In genomic region chr12:72973161-72973560, GRCm38 (mm10) we compare ENCODE assay signal across 7 mouse cellular contexts. TPM values are rescaled to one million over a fixed set of nuclear protein-coding genes. Genes with fewer than 3 reads are reported as not detected.
A peak's percentile ranks its signal among the peaks of the same experiment; 100 is the strongest.
DNase-seq lines count a peak whose midpoint lies in the region; ATAC-seq and TF ChIP-seq lines count a peak whose summit lies in the region.

No protein-coding gene starts in this region.

- H3K27me3 ChIP-seq in MEL (ENCODE audit: control insufficient read depth in 1 of 2, insufficient read depth in 2 of 2, low read length in 2 of 2), result peaks cover 1% of the 10 kb centered on the region in 2 experiments; a peak in 3 of 4 replicates

- H3K9ac ChIP-seq in MEL (ENCODE audit: control insufficient read depth, low read depth, low read length, poor library complexity, severe bottlenecking), result no peak overlapping the region

- H3K4me1 ChIP-seq in MEL (ENCODE audit: control insufficient read depth in 1 of 2, insufficient read depth in 2 of 2, low read length in 2 of 2), result no peaks in the 10 kb centered on the region

- no peak overlapping the region for H3K4me3 ChIP-seq in MEL (ENCODE audit: control insufficient read depth in 1 of 2, insufficient read depth in 1 of 2, low read depth in 2 of 2, low read length in 2 of 2)

- no peak overlapping the region for H3K27ac ChIP-seq in MEL (ENCODE audit: control insufficient read depth, low read depth, low read length)

- no peak for TF ChIP-seq EP300 in MEL (IDR thresholded peaks at IDR 0.05; ENCODE audit: low read depth in 1 of 2, low read length in 2 of 2)

- H3K36me3 ChIP-seq in MEL (ENCODE audit: control insufficient read depth in 1 of 2, insufficient read depth in 2 of 2, low read length in 2 of 2), result no peaks in the 10 kb centered on the region; a peak in 1 of 4 replicates

- ATAC-seq in granulocyte monocyte progenitor cell, adult 5-6 weeks (replicated peaks; ENCODE audit: poor library complexity, severe bottlenecking), result peak; percentile 65

- intact Hi-C loops in left cerebral cortex, postnatal 10 days (cut with DNase I), result loop anchor here (10.0 kb wide), 2 partner anchors 448 to 508 kb away; no protein-coding TSS in a partner anchor

- peak in 2 of 3 experiments; percentile 56 to 86; a peak in 4 of 6 replicates for TF ChIP-seq CTCF in MEL (IDR thresholded peaks at IDR 0.05 in 2 of 3, conservative IDR thresholded peaks at IDR 0.05 in 1 of 3; ENCODE audit: control insufficient read depth in 1 of 3, insufficient read depth in 1 of 3, low read depth in 2 of 3, low read length in 3 of 3, poor library complexity in 1 of 3, severe bottlenecking in 1 of 3)

- no peak for TF ChIP-seq POLR2A in MEL (IDR thresholded peaks at IDR 0.05; ENCODE audit: control insufficient read depth in 1 of 2, insufficient read depth in 1 of 2, low read depth in 1 of 2, low read length in 2 of 2, poor library complexity in 1 of 2)

- H3K9me3 ChIP-seq in MEL (replicated peaks; ENCODE audit: insufficient read depth, low read length), result no peaks in the 10 kb centered on the region

- TF ChIP-seq RAD21 in MEL (IDR thresholded peaks at IDR 0.05; ENCODE audit: low read depth, low read length), result peak; percentile 79

- peak; percentile 71 for DNase-seq in kidney, adult 9 months
- no peak for DNase-seq in kidney, adult 11 months
- peak; percentile 74 for DNase-seq in MEL (ENCODE audit: low read depth, low spot score)
- DNase-seq in c-Kit-positive CD71-negative TER-119-negative erythroid progenitor cells, embryonic 14.5 days (ENCODE audit: low read depth), result peak; percentile 17
- peak; percentile 37 to 38 for DNase-seq in left cerebral cortex, postnatal 10 days (ENCODE audit: extremely low spot score in 1 of 2, low spot score in 2 of 2)
- peak; percentile 86 for DNase-seq in retina, postnatal 1 day

- H3K79me2 ChIP-seq in MEL (ENCODE audit: control insufficient read depth, insufficient read depth, low read length, poor library complexity), result no peaks in the 10 kb centered on the region

TF ChIP-seq in MEL, 35 proteins besides CTCF, POLR2A, EP300 and RAD21:
- TF ChIP-seq SIN3A (IDR thresholded peaks at IDR 0.05; ENCODE audit: low read length) (no peak), ZC3H11A (IDR thresholded peaks at IDR 0.05; ENCODE audit: low read depth, low read length) (peak; percentile 68), SMC3 (IDR thresholded peaks at IDR 0.05; ENCODE audit: low read depth, low read length) (peak; percentile 83), USF1 (IDR thresholded peaks at IDR 0.05; ENCODE audit: low read depth, low read length) (no peak), ELF1 (IDR thresholded peaks at IDR 0.05; ENCODE audit: low read depth, low read length) (no peak)
TF ChIP-seq in MEL: peak in this region for 2.

RNA-seq across cellular contexts. Expression of gene 4930447C04Rik, which starts 32.6 kb away (rescaled TPM):
- not detected in 2 replicates for total RNA-seq in MEL (2012; rRNA removed)
- not detected for polyA plus RNA-seq in MEL (2012; ENCODE audit: insufficient read depth in 1 of 2, insufficient read length in 2 of 2, low read depth in 1 of 2, low replicate concordance in 2 of 2, missing spikeins in 1 of 2)
- total RNA-seq in granulocyte monocyte progenitor cell, adult 5-6 weeks (2014; fragmentation: Nextera tagmentation), result 0.60 TPM in 1 of 2 replicates, not detected in the other
- 1.3 and 8.6 TPM in 2 replicates for total RNA-seq in granulocyte monocyte progenitor cell, adult 5-6 weeks (2017)
- 1 to 10 TPM; 7.6 to 9.0 TPM for total RNA-seq in left cerebral cortex, postnatal 10 days (2021)

RNA-seq across cellular contexts. Expression of gene Six6, which starts 33.5 kb away (rescaled TPM):
- total RNA-seq in MEL (2012; rRNA removed), result not detected in 2 replicates
- not detected for polyA plus RNA-seq in MEL (2012; ENCODE audit: insufficient read depth in 1 of 2, insufficient read length in 2 of 2, low read depth in 1 of 2, low replicate concordance in 2 of 2, missing spikeins in 1 of 2)
- not detected in 2 replicates for total RNA-seq in granulocyte monocyte progenitor cell, adult 5-6 weeks (2014; fragmentation: Nextera tagmentation)
- not detected in 2 replicates for total RNA-seq in granulocyte monocyte progenitor cell, adult 5-6 weeks (2017)
- not detected for total RNA-seq in left cerebral cortex, postnatal 10 days (2021)
